Mouse (Mus musculus) urinary bladder, postnatal 14 days (tissue): ENCODE results near the gene Ahcyl2.
A peak's percentile ranks its signal among the peaks of the same experiment; 100 is the strongest.

Experiments used
- DNase-seq: peaks from one replicate; pipeline ENCODE4 v3.0.0; 2021; ENCODE audit warnings: low spot score

The Ahcyl2 gene

DNA sequence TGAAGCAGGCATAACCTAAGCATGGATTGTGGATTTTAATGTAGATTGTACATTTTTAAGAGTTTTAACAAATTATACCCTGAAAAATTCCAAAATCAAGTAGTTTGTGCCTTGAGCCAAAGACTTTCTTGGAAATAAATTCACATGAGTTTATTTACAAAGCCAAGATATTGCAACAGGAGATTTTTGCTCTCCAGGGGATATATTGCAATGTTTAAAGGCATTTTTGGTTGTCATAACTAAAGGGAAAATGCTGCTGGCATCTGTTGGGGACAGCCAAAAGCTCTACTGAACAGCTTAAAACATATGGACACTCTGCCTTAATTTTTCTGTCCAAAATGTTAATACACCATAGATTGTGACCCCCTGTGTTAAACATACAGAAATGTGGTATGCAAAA is 146.3 kb downstream of the Ahcyl2 start:
- no peak for DNase-seq

DNA sequence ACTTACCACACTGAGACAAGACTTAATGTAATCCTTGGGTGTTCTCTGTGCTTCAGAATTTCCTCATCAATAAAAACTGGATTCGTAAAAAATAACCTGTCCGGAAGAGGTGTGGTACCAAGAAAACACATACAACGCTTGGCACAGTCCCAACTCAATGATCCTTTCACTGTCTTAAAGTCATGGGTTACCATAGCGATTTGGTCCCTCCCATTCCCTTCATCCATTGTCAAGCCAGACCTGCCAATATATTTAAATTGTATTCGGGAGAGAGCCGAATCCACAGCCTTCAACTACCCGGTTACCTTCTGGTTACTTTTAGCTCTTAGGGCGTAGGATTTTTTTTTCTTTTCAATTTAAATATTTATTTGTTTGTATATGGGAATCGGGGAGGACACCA is 148.0 kb downstream of the Ahcyl2 start:
- no peak for DNase-seq

DNA sequence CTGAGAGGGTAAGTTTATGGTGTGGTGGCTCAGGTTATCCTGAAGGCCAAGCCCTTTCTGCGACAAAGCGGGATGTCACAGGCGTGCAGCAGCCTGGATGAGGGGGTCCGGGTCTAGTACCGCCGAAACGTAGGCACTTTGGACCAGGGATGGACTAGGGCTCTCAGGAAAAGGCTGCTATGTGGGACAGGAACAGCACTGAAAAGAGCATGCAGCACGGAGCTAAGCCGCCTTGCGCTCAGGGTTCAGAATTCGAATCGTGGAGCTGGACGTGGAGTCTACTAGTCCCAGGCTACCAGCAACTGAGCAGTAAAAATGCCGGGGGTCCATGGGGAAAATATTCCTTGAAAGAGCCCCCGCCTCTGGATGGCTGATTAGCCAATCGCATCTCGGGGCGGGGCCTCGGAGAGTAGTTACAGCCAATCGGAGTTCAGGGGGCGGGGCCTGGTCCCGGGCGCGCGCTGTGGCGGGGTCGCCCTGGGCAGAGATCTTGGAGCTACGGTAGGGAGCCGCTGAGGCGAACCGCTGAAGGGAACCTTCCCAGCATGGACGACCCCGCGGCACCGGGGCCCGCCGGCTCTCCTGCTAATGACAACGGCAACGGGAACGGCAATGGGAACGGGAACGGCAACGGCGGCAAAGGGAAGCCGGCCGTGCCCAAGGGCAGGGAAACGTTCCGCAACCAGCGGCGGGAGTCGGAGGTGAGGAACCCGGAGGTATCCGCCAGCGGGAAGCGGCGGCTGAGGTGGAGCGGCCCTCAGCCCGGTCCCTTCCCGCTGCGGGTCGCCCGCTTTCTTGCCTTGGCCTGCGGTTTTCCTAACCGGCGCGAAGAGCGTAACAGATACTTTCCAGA is 148.9 kb downstream of the Ahcyl2 start, which contains the start of gene Strip2:
TSS of gene Strip2 (plus strand) at position 483 of the 853 bp plus-strand sequence.
- peak; percentile 93 for DNase-seq

DNA sequence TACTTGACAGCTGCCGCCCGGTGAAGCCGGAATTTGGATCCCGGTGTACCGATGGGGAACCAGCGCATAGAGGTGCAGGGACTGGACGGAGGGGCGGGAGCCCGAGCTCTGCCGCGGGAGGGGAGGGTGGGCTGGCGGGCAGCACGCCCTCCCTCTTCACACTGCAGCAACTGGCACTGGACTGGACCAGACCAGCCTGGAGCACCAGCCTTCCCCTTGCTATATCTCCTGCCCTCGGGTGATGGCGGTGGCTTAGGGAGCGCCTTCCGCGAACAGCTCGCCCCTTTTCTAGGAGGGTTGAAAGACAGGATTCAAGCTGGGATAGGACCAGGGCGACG is 149.5 kb downstream of the Ahcyl2 start:
- peak; percentile 16 for DNase-seq

DNA sequence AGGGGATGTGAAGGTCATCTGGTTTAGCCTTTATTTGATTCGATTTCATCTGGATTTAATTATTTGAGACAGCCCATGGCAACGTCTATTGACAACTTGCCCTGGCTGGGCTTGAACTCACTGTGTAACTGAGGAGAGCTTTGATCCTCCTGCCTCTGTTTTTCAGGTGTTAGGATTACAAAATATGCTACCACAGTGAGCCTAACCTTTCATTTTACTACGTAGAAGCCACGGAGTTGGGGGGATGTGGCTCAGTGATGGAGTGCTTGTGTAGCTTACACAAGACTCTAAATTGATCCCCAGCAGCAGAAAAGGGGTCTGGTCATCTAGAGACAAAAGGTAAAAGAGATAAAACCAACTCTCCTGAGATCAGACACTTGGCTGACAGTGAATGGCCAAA is 150.1 kb downstream of the Ahcyl2 start:
- DNase-seq = no peak

DNA sequence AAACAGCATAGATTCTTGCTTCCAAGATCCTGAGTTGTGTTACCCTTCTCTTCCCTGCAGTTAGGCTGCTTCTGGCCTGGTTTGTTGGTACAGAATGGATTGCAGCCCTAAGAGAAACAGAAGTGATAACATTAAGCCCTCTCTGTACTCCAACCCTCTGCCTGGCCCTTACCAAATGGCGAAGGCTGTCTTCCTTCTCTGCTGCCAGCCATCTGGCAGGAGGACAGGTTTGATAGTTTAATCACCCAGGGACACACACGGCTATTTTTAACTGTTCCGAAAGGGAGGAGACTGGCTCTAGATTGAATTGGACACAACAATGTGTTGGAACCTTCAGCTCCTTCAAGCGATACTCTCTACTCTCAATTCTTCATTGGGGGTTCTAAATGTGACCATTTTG is 155.7 kb downstream of the Ahcyl2 start:
- no peak for DNase-seq

DNA sequence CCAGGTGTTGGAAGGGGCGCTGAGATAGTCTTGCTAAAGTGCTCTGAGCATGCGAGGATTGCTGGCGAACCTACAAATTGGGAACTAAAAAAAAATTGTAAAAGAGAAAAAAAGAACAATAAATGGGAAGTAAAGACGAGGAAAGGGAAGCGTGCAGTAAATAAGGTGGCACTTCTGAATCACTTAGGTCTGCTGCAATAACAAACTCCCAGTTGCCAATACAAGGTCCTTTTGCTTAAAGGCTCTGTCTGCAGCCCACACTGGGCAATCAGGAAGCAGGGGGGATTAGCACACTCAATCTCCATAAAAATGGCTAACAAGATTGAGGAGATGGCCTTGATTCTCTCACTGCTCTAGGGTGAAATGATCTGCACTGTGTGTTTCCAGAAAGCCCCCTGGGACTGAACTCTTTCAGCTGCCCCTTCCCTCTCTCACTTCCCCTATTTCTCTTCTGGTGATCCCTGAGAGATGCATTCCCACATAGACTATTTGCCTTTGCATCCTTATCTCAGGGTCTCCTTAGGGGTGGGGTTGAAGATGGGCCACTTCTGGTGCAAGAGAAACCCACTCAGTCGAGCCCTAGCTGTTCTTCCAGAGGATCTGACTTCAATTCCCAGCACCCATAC is 157.9 kb downstream of the Ahcyl2 start:
- no peak for DNase-seq

DNA sequence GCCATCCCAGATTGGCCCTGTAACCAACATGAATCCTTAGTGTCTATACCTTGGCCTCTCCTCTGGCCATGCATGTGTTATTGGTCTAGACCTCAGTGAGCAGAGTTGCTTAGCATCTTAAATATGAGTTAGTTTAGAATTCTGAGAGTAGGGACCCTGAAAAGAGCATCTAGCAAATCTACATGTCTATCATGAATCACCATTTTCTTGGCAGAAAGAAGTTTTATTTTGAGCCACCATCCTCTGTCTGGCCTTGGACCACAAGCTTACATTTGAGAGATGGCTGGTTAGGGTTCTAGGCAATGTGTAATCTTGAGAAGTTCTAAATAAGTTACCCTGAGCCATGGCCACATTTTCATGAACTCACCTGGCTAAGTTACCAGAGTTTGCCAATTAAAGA is 162.3 kb downstream of the Ahcyl2 start:
- no peak for DNase-seq

DNA sequence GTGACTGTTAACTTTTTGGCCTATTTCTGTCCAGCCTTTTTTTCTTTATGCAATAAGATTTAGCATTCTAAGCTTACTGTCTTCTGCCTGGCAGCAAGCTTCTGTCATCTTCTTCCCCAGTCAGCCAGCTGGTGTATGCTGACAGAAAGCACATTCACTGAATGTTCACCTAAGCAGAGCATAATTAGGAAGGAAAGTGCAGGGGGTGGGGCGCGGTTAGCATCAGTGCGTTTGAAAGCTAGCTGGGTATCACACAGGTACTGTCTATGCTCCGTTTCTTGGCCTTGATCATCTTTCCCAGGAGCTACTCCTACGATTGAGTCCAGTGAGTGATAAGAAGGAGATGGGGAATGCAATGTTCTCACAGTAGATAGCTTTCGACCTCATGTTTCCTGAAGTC is 162.9 kb downstream of the Ahcyl2 start:
- DNase-seq = no peak

DNA sequence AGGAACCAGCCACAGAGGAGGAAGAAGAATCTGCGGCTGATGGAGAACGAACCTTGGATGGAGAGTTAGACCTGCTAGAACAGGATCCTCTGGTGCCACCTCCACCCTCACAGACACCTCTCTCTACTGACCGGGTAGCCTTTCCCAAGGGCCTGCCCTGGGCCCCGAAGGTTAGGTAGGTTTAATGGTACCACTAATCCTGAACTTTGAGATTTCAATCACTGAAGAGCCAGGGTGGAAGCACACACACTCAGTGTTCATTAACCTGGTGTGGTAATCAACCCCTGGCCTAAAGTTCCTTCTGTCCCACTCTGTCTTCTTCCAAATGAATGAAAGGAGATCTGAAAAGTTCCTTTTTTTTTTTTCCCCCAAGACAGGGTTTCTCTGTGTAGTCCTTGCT is 163.4 kb downstream of the Ahcyl2 start:
- DNase-seq = no peak

DNA sequence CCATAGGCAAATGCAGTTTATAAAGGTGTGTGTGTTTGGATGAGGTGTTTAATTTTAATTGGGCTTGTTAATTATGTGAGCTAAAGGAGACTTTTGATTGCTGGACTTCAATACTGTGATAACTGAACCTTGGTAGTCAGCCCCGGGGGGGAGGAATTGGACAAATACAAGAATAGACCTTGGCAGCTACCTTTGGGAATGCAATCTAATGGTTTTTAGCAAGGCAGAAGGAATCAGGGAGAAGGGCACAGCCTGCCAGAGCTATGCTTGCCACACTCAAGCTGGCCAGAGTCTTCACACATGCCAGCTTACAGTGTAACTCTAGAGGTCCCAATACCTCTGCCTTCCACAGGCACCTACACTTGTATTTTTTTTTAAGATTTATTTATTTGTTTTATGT is 167.9 kb downstream of the Ahcyl2 start:
- DNase-seq = no peak

DNA sequence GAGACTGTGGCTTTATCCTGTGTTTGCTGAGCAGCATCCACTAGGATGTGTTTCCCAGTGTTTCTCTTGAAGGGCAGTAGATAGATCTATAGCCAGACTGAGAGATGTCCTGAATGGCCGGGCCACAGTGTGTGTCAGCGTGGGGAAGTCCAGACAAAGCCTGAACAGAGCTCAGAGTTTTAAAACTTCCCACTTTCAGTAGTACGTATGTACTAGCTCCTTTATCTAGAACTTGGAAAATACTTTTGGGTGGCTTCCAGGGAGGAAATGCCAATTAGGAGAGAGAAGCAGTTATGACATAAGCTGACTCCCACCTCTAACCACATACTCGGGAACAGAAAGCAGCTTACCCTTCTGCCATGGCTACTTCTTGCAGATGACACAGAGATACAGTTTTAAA is 172.6 kb downstream of the Ahcyl2 start:
- no peak for DNase-seq

DNA sequence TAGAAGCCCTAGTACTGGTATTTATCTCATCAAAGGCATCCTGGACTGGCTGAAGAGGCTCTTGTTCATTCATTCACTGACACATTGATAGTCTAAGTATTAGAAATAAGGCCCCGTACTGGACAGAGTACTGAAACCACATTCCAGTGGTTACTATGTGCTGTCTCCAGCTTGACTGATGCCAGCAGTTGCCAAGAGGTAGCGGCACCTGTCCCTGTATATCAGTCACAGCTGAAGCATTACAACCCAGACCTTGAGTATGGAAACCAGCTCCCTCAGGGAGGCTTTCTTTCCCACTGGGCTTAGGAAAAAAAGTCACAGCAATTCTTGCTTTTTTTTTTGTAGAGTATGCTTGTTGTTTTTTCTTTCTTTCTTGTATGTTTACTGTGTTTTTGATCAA is 173.2 kb downstream of the Ahcyl2 start:
- no peak for DNase-seq

DNA sequence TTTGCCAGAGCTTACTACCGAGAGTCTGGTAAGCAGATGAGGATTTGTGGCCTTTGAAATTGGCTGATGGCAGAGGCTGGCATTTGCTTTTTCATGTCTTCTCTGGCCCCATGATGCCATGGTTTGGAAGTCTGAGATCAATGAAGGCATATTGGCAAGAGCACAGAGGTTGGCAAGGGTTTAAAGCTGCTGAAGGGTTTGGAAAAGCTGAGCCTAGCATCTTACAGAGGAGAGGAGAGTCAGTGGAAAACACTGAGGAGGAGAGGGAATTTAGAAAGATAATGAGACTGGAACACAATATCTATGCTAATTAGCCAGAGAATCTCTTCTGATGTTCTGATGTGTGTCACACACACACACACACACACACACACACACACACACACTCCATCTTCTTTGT is 176.7 kb downstream of the Ahcyl2 start:
- no peak for DNase-seq

DNA sequence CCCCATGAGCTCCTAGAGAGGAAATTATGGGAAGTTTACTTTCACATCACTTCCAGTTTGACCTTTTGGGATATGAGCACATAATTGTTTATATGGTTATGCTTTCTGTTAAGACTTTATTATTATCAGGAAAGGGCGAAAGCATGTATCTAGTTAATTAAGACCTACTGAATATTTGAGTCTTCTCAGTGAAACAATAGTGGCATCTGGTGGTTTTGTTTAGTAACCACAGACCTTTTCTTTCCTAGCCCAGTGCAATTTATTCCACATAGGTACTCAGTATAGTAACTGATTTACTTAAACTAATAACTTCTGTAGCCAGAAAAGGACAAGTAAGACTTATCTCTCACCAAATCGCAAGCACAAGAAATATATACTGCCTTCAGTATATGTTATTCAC is 178.8 kb downstream of the Ahcyl2 start:
- DNase-seq = no peak

DNA sequence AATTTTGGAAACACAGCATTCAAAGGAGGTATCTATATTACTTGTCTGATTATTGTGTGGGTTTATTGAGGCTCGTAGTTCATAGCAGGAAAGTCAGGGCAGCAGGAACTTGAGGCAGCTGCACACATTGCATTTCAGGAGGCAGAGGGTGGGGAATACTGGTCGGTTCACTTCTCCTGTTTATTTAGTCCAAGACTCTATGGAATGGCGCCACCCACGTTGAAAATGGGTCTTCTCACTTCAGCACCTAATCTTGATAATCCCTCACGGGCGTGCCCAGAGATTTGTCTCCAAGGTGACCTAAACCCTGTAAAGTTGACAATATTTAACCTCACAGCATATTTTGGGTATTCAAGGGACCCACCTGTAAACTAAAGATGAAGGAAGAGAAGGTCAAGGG is 180.0 kb downstream of the Ahcyl2 start:
- peak; percentile 7 for DNase-seq

DNA sequence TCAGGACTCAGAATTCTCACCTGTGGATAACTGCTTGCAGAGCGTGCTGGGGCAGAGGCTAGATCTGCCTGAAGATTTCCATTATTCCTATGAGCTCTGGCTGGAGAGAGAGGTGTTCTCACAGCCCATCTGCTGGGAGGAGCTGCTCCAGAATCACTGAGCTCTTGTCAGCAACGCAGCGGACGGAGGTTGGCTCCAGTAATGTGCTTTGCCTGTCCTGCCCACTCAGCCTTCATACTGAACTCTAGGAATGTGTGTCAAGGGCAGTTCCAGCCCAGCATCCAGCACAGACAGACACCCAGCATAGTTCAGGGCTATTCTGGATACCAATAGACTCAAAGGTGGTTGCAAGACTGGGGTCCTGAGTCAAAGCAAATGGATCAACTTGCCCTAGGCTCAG is 188.9 kb downstream of the Ahcyl2 start:
- no peak for DNase-seq

DNA sequence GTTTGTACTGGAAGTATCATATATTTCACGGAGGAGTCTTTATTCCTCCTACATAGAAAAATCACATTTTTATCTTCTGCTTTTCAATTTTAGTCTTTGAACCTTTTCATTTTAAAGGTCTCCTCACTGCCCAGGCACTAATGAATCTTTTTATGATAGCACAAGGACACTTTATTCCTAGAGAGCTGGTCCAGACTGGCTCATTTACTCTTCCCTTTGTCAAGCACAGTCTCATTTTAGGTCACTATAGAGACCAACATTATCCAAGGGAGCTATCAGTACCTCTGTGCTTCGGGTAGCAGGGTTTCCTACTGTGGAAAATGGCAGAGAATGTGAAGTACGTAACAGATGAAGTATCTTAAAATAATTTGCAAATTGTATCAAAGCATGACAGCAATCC is 190.9 kb downstream of the Ahcyl2 start:
- no peak for DNase-seq

DNA sequence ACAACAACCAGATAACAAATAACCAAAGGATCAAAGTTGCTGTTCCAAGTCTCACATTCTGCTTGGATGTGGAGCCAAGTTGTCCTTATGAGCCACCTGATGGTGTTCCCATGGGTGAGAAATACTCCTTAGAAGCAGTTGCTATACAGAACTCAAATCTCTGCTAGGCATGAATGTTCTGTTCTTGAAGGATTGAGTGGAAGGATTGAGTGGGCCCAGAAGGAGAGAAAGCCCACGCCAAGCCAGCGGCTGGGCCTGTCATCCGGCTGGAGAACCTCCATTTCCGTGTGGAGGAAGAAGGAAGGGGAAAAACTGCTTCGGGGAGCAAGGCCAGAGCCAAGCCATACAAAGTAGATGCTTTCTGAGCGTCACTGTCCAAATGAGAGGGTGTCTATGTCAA is 193.3 kb downstream of the Ahcyl2 start:
- DNase-seq = no peak
